Mouse (Mus musculus) adrenal gland, postnatal 14 days (tissue): ENCODE data around the gene Ppp6r3. TPM values are rescaled to one million over a fixed set of nuclear protein-coding genes. Genes with fewer than 3 reads are reported as not detected.
"Not testable (repeated sequence)": the region's sequence is repeated elsewhere in the genome, so short reads cannot be mapped to it uniquely, and the experiment has no call there.

Experiments
- DNase-seq: peaks from one replicate; pipeline ENCODE4 v3.0.0; 2021; ENCODE audit warnings: mixed read lengths
- total RNA-seq: library from RNA; stranded (reverse); gene quantifications from 2 replicates; pipeline ENCODE4 v1.2.3, GENCODE M21; 2021

Gene Ppp6r3
- total RNA-seq, 1 experiment from 2014 or later: 106 TPM

DNA sequence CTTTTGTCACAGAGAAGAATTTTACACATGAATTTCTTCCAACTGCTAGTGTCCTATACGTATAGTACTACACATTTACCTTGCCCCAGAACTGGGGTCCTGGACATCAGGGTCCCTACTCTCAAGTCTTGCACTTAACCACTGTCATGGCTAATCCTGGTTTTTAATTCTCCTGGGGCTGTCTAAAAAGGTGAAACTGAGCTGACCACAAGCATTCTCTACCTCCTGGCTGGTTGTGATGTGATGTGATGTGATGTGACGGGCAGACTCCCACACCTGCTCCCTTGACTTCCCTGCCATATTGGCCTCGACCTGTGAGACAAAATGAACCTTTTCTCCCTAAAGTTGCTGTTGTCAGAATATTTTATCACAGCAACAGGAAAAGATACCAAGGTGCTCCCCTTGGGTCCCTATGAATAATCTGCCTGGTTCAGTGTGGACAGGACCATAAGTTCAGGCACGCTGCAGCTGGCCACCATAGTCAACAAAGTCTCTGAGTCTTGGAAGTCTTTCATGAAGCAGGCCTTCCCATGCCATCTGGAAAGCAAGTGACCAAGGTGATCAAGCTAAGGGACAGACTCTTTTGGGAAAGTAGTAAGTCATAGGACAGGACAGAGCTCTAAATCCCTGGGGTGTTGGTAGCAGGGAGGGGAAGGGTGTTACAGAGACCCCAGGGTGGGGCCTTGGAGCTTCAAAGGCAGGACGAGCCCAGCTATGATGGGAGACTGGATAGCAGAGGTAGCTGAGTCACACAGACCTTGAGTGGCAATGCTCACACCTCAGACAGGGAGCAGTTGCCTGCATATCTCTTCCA is 1.1 kb upstream of the Ppp6r3 start:
- peak; percentile 21 for DNase-seq

DNA sequence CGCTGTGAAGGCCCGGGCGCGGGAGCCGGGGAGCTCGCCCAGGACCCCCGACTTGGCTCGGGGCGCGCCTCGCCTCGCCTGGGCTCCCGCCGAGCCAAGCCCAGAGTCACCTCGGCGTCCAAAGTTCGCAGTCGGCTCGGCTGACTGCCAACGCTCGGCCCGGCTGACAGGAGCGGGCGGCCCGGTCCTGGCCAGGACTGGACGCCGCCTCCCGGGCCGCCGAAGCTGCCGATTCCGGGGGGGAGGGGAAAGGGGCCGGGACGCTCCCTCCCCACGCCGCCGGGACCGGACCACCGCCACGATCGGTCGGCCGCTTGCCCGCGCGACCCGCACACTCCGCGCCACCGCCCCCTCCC is 295 bp downstream of the Ppp6r3 start:
- peak; percentile 88 for DNase-seq

DNA sequence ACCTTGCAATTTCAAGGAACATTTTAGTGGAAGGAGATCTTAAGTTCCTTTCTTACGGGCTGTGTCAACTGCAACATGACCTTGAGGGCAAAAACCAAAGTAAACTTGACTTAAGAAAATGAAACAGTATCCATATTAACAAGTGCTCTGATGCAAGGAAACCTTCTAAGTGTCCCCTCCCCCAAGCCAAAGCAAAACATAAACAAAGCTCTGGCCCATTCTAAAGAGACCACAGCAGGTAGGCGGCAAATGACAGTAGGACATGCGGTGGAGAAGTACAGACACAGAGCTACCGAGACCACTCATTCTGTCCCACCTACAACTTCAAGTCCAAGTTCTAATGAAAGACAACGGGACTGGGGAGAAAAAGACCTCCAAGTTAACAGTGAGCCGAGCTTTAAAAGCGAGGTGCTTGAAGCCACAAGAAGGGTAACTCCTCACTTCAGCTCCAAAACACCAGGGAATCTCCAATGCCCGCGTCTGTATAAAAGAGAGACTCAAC is 905 bp downstream of the Ppp6r3 start:
- no peak for DNase-seq

DNA sequence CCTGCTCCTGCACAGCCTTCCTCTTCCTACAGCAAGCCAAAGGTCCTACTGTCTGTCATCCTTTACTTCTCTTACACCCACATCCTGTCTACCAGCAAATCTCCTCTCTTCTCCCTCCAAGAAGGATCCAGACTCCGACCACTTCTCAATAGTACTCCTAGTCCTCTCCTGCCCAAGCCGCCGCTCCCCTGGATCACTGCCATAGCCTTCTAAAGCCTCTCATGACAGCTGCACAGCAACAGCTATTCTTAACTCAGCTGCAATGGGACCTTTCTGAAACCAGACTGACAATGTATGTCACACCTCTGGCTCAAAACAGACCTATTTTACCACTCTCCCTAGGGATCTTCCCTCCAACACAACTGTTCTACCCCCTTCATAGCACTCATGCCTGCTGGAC is 11.2 kb downstream of the Ppp6r3 start:
- DNase-seq: peak; percentile 53

DNA sequence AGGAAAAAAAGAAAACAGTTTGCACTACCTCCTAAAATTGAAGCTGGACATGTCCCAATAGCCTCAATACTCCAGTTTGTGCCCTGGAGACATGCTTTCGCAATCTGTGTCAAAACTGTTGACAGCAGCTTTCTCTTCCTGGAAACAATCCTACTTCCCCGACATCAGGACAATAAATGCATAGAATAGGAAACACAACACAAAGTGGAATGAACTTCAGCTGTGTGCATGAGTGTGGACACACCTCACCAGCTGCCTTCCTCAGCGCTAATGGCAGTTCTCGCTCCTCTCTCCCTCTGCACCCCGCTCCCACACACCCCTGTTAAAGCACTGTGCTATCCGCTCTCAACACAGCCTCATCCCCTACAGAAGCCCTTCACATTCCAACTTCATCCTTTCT is 12.8 kb downstream of the Ppp6r3 start:
- peak; percentile 29 for DNase-seq

DNA sequence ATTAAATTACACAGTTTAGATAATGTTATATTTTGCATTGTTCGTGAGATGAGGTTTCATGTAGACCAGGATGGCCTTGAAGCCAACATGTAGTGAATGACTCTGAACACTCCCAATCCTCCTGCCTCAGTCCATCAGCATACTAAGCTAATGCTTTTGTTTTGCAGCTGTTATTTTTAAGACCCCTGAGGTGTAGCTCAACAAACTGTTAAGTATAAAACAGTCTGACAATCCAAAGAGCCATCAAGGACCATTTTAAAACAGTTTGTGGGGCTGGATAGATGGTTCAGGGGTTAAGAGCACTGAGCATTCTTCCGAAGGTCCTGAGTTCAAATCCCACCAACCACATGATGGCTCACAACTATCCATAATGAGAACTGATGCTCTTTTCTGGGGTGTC is 13.3 kb downstream of the Ppp6r3 start:
- no peak for DNase-seq

DNA sequence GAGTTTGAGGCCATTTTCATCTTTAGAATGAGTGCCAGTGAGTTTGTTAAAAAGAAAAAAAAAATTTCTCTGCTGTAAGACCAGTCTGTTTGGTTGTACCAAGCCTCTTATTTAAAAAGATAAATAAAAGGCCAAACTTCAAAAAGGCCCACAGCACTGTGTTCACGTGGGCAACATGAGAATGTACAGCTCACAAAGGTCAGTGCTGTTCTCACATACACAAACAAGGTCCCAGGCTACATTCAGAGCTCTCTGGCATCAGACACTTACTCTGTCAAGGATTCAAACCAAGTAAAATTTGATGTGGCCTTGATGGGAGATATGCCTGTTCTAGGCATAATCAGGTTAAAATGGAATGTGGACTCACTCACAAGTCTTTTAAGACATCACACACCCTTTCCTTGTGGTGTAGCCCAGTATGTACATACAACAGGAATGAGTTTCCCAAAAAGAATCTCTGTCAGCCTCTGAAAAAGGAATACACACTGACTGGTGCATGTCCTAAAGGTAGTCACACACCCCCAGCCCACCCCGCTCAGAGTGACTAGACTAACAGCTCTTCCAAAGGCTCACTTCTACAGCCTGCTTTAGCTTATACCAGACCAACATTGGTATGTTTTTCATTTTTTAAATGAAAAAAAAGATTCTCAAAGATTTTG is 19.3 kb downstream of the Ppp6r3 start:
- DNase-seq: no peak

DNA sequence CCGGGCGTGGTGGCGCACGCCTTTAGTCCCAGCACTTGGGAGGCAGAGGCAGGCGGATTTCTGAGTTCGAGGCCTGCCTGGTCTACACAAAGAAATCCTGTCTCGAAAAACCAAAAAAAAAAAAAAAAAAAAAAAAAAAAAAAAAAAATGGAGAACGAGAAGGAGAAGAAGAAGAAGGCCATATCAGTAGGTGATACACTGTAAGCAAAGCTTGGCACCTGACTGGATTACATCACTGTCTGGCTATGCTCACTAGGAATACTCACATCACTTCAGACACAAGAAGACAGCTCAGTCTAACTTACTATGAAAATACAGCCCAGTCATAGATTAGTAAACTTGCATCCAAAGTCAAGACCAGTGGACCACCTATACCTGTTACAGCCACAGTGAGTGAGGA is 20.8 kb downstream of the Ppp6r3 start:
- no peak for DNase-seq

DNA sequence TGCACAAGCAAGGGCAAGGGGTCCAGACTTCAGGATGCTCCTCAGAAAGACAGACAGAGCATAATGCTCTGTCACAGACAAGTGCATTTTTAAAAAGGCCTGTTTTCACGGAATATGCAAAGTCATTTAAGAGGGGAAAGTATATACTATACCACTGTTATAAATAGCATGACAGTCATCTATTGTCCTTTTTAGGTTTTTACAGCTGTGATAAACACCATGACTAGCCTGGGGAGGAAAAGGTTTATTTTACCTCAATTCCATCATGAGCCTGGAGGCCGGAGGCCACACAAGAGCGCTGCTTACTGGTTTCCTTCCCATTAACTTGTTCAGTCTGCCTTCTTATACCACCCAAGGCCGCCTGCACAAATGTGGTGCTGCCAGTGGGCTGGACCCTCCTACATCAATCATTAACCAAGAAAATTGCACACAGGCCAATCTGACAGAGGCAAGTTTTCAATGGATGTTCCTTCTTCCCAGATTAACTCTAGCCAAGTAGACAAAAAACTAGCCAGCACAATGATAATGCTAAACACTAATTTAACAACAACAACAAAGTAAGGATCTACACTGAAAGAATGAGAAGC is 23.9 kb downstream of the Ppp6r3 start:
- DNase-seq: no peak

DNA sequence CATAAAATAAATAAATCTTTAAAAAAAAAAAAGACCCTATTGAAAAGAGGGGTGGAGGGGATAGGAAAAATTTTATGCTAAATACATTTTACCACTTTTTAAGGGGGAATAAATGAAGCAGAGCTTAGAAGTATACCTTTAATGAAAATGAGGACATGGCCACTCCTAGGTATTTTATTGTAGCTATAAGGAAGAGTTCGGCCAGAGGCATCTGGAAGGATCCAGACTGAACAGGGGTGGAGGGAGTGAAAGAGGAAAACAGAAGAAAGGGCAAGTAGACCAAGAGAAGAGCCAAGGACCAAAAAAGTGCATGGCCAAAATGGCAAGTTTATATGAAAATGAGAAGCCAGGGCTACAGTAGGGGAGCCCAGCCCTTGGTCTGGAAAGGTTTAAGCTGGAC is 25.4 kb downstream of the Ppp6r3 start:
- no peak for DNase-seq

DNA sequence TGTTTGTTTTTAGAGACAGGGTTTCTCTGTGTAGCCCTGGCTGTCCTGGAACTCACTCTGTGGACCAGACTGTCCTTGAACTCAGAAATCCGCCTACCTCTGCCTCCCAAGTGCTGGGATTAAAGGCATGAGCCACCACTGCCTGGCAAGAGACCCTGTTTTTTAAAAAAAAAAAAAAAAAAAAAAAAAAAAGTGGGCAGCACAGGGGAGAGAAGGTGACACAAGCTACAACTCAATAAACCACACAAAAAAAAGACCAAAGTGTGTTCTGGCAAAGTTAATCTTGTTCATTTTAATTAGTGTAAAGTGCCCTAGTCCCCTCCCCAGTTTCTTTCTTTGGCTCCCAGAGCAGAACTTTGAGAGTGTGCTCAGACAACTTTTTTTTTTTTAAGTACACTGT is 26.3 kb downstream of the Ppp6r3 start:
- no peak for DNase-seq

DNA sequence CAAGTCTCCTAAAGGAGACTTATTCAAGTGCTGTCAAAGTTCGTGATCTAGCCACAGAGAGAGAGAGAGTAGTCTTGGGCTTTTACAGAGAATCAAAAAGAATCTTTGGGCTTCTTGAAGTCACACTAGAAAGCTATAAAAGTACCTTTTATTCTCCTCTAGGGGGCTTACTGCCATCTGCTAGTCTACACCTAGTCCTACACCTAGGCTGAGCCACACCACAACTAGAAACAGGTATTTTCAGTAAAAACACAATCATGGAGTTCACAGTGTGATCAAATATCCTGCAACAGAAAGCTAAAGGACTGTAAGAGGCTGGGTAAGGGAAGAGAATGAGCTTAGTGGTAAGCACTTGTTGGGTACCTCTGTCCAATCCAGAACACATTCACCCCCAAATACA is 27.2 kb downstream of the Ppp6r3 start:
- DNase-seq: no peak

DNA sequence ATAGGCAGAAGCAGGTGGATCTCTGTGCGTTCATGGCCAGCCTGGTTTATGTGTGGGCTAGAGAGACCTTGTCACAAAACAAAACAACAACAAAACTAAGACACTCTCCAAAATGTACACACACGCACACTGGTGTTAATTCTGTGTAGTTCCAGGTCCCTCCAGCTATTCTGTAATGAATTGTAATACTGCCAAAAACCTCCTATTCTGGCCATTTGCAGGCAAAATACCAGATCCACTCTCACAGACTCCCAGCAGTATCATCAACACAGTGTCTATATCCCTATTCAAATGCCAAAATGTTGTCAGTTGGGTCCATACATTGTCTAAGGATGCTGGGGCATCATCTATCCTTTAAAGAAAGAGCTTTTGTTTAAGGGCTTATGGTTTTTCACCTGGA is 30.6 kb downstream of the Ppp6r3 start:
- no peak for DNase-seq

DNA sequence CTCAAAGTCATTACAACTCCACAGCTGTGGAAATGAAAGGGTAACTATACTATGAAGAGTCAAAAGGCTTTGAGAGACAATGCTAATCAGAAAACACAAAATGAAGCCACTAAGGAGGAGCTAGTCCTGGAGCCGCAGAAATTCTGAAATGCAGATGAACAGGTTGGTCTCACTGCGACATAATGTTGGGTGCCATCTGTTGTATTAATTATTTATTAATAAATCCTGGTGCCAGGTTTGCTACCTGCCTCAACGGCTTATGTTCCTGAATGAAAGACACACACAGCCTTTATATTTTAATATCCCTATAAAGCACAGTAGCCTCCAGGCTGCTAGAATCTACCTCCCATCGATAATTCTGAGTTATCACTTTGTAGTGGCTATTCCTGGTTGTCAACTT is 33.0 kb downstream of the Ppp6r3 start:
- no peak for DNase-seq

DNA sequence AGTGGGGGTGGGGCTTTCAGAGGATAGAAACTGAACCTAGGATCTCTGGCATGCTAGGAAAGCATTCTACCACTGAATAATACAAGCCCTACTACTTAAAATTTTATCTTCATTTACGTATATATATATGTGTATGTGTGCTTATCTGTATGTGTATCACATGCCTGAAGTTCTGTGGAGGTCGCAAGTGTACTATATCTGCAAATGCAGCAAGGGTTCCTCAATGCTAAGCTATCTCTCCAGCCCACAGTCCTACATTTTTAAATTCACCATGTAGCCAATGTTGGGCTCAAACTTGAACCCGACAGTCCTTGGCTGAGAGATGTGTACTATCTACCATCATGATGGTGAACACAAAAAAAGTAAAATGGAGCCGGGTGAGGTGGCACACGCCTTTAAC is 34.6 kb downstream of the Ppp6r3 start:
- no peak for DNase-seq

DNA sequence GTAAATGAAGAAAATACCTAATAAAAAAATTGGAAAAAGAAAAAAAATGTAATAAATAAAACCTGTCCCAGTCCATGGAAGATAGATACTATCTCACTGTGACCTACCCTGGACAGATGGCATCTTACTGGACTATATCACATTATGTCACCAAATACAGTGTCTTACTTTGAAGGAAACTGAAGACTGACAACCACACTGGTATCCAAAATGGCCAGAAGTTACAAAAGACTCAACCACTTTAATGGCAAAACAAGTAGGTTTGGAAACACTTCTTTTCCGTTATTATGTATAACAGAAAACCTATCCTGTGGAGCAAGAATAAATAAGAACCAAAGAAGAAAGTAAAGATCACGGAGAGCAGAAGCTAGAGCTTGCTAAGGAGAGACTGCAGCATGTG is 35.3 kb downstream of the Ppp6r3 start:
- DNase-seq: no peak

DNA sequence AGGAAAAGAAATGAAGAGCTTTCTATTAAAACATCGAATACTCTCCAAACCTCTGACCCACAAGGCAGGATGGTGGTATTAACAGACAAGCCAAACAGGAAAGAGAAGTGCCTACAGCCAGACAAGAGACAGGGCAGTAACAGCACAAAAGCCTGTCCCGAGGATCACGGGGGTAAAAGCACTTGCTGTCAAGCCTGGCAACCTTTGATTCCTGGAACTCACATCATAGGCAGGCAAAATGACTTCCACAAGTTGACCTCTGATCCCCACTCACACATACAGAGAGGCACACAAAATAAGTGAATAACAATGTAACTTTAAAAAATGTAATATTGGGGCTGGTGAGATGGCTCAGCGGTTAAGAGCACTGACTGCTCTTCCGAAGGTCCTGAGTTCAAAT is 36.1 kb downstream of the Ppp6r3 start:
- no peak for DNase-seq

DNA sequence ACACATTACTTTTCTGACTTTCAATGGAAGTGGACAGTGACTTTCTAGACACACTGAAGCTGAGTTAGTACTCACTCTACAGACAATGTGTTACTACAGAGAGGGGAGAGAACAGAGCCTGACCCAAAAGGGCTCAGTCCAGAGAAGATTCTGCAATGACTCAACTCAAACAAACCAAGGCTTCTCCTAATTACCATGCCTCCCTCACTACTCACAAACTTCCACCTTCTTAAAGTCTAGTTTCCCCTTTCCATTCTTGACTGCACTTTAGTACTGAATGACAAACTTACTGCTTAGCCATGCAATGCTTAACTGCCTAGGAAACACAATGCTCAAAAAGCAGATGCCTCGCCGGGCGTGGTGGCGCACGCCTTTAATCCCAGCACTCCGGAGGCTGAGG is 37.9 kb downstream of the Ppp6r3 start:
- DNase-seq: no peak

DNA sequence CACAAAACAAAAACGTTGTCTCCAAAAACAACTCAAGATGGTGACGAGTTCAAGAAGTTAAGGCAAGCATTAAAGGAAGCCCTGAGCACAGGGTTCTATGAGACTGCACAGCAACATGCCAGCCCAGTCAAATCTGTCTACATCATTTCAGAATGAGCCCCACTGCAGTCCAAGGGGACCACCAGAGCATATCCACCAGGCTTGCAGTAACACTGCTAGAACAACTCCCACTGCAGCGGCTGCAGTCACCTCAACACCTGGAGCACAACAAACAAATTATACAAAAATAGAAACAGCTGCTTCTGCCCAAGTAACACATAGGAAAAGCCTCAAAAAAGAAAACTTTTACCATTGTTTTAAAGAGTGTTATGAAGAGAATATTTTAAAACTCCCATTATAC is 40.6 kb downstream of the Ppp6r3 start:
- DNase-seq: no peak

DNA sequence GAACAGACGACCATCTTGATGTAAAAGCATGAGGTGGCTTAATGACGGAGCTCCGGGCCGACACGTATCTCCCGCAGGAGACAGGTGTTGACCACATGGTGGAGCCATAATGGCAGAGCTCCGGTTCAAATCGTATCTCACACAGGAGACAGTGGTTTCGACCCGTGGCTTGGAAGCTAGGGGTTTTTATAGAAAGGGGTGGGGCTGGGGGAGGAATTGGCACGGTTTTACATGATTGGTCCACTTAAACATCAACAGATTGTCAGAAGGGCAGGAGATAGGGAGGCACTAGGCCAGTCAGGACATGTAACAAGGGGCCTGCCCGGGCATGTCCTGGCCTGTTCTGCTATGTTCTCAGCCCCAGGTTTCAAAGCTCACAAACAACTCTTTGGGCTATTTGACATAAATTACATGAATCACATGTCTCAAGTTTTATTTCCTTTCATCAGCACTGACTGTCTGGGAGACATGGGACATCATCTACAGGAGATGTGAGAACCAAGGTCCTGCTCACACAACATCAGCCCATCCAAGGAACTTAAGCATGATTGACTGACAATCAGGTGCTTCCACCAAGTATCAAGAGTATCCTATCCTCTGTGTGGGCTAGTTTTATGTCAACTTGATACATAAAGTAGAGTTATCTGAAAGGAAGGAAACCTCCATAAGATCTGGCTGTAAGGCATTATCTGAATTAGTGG is 42.1 kb downstream of the Ppp6r3 start:
- not testable (repeated sequence) for DNase-seq

DNA sequence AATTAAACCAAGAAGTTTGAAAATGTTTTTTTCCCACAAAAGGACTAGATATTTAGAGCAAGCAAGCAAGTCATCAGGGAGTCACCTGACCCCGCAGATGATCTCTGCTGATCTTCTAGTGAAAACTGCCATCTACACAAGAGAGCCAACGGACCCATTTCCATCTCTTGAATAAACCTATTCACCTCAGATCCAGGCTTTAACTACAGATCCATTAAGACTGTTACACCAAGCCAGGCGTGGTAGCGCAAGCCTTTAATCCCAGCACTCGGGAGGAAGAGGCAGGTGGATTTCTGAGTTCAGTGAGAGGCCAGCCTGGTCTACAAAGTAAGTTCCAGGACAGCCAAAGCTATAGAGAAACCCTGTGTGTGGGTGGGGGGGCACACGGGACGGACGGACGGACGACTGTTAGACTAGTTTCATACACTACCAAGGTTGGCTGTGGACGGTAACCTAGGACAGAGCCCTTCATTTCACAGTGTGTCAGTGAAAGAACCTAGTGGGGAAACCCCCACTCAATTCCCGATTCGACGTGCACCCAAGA is 42.8 kb downstream of the Ppp6r3 start:
- DNase-seq: no peak

DNA sequence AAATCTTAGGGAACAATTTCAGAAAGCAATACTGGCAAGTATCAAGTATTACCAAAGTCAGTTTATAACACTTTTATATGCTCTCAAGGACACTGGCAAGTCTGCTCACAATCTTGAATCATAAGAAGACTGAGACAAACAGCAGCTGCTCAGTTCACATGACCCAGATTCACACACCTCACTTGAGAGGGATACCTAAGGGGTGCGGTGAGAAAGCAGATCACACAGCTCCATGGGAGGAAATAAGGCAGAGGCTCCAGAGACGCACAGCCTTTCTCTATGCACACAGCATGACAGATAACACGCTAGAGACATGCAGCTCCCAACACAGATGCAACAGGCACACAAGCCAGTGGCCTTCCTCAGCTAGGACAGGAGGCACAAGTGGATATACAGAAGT is 45.8 kb downstream of the Ppp6r3 start:
- DNase-seq: no peak

DNA sequence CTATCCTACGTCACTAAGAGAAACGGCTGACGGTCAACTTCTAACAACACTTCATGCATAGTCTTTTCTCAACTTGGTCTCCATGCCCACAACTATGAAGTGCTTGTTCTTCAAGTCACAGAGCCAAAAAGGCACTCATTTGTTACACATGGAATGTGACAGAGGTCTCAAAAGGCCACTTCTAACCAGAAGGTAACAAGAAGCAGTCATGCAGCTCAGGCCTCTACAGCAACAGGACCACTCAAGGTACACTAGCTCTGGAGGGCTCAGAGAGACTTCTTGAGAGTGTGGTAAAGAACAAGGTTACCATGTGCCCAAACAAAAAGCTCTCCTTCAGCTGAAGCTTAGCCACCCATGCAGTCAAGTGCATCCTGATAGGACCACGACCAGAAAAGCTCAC is 46.9 kb downstream of the Ppp6r3 start:
- DNase-seq: no peak
